Mouse (Mus musculus) E14TG2a.4 (cell line): ENCODE measurements around the gene Usp1.

Source experiments
- CTCF ChIP-seq: conservative IDR thresholded peaks from 2 replicates; pipeline ENCODE4 v1.5.1; 2014; ENCODE audit warnings: low read length
- NANOG ChIP-seq: IDR thresholded peaks from 2 replicates; pipeline ENCODE4 v1.6.1; 2014; ENCODE audit warnings: borderline replicate concordance, low read length, mixed read lengths
- POU5F1 ChIP-seq: IDR thresholded peaks from 2 replicates; pipeline ENCODE4 v1.6.1; 2014; ENCODE audit warnings: low read length, borderline replicate concordance

DNA sequence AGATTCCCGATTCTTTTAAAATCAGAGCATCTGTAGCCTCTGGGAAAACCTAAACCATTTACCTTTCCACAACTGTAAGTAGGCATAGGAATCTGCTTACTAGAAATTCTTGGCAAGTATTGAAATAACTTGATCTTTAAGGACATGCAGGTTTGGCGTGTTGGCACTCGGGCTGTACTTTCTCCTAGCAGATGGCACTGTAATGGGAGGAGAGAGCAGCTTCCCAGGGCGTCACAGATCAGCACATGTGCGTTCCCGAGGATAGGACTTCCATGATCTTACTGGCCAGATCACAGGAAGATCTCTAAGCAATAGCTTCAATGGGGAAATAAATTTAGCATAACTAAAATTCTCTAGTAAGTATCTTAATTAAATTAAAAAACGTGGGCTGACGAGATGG, 32.4 kb downstream of the Usp1 start:
- no peak for TF ChIP-seq CTCF
- no peak for TF ChIP-seq POU5F1
- no peak for TF ChIP-seq NANOG
